Mouse (Mus musculus) hindbrain, postnatal 0 days (tissue): ENCODE measurements at regions not wholly inside any gene's neighbourhood (a gene's known extent, or its start where the extent isn't known, plus 50 kb on each side); places are given as distances from the start of the nearest gene placed in this dataset.
A peak's percentile ranks its signal among the peaks of the same experiment; 100 is the strongest.
"Not testable (repeated sequence)": the region's sequence is repeated elsewhere in the genome, so short reads cannot be mapped to it uniquely, and the experiment has no call there.

Experiments used
- ATAC-seq: fragments of 200-750 bp; cut with Nextera tagmentation; 2 replicates; pipeline ENCODE4 v1.8.0; 2017; ENCODE audit warnings: mild to moderate bottlenecking, moderate TSS enrichment, moderate library complexity
- DNase-seq: peaks from one replicate; pipeline ENCODE4 v3.0.0-alpha.2; 2015; ENCODE audit warnings: low spot score
- H3K27ac ChIP-seq: fragments of 300-500 bp; sonication (generic); 2 replicates; pipeline ENCODE4 v1.5.1; 2014; ENCODE audit warnings: mild to moderate bottlenecking
- H3K27me3 ChIP-seq: fragments of 300-500 bp; sonication (generic); 2 replicates; pipeline ENCODE4 v1.6.1; 2014; ENCODE audit warnings: low read length, mixed read lengths; ENCODE audit not compliant: insufficient read depth
- H3K36me3 ChIP-seq: fragments of 300-500 bp; sonication (generic); 2 replicates; pipeline ENCODE4 v1.6.1; 2014; ENCODE audit warnings: low read length, mixed read lengths; ENCODE audit not compliant: insufficient read depth
- H3K4me1 ChIP-seq: fragments of 300-500 bp; sonication (generic); 2 replicates; pipeline ENCODE4 v1.6.1; 2014; ENCODE audit warnings: antibody characterized with exemption, low read length, mixed read lengths; ENCODE audit not compliant: insufficient read depth
- H3K4me2 ChIP-seq: fragments of 300-500 bp; sonication (generic); 2 replicates; pipeline ENCODE4 v1.6.1; 2014; ENCODE audit warnings: low read depth, mild to moderate bottlenecking, low read length, moderate library complexity, mixed read lengths
- H3K4me3 ChIP-seq: fragments of 300-500 bp; sonication (generic); 2 replicates; pipeline ENCODE4 v1.5.1; 2014; ENCODE audit warnings: low read length
- H3K9ac ChIP-seq: fragments of 300-500 bp; sonication (generic); replicated peaks from 2 replicates; pipeline ENCODE4 v1.6.1; 2014; ENCODE audit warnings: mild to moderate bottlenecking, low read length, moderate library complexity, mixed read lengths
- H3K9me3 ChIP-seq: fragments of 300-500 bp; sonication (generic); 2 replicates; pipeline ENCODE4 v1.6.1; 2016; ENCODE audit warnings: low read length, mixed read lengths
- CTCF ChIP-seq: IDR thresholded peaks from 2 replicates; pipeline ENCODE4 v1.5.1; 2016; ENCODE audit warnings: antibody characterized with exemption, control low read depth, low read depth
- WGBS: fragments of 180-500 bp; shearing (Covaris S2); extraction: QIAGEN DNeasy Blood & Tissue Kit; methylation state at CpG from one replicate; pipeline ENCODE4 v1.1.7; 2014; 5-methylcytosine and 5-hydroxymethylcytosine counted together

DNA sequence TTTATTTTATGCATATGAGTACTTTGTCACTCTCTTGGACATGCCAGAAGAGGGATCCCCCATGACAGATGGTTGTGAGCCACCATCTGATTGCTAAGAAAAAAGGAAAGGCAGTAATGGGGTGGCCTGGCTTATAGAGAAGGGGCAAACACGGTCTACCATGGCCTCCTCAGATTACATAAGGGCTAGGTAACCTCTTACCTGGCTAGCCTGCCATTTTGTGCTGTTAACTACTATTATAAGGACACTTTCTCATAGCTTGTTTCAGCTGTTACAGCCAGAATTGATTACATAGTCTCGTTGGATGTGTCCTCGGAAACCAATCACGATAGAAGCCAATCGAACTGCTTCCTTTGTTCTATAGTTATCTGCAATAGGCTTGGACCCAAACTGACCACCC is 60.9 kb upstream of the Gm14496 start:
- DNase-seq (no peak), ATAC-seq (0 out of 2 replicates have a peak, but pooled peaks have one; percentile 58)
- Histone ChIP-seq H3K4me3 (no peak overlapping the region), H3K9me3 (no peaks in the 10 kb centered on the region), H3K27me3 (no peaks in the 10 kb centered on the region), H3K4me2 (no peak overlapping the region), H3K27ac (no peak overlapping the region), H3K4me1 (no peaks in the 10 kb centered on the region), H3K36me3 (no peaks in the 10 kb centered on the region), H3K9ac (no peak overlapping the region)
- no peak for TF ChIP-seq CTCF
- WGBS = 84% methylated on average over 5 of the region's 5 CpGs

- ATAC-seq, H3K9me3 ChIP-seq, H3K36me3 ChIP-seq, H3K4me2 ChIP-seq, DNase-seq, H3K27ac ChIP-seq, H3K27me3 ChIP-seq, H3K9ac ChIP-seq, H3K4me3 ChIP-seq, H3K4me1 ChIP-seq: not testable (repeated sequence)
- WGBS = 92% methylated on average over 4 of the region's 4 CpGs
Measured at GRCm38 (mm10) chr2:181930538-181930937, 60.4 kb upstream of the Gm14496 start.

DNA sequence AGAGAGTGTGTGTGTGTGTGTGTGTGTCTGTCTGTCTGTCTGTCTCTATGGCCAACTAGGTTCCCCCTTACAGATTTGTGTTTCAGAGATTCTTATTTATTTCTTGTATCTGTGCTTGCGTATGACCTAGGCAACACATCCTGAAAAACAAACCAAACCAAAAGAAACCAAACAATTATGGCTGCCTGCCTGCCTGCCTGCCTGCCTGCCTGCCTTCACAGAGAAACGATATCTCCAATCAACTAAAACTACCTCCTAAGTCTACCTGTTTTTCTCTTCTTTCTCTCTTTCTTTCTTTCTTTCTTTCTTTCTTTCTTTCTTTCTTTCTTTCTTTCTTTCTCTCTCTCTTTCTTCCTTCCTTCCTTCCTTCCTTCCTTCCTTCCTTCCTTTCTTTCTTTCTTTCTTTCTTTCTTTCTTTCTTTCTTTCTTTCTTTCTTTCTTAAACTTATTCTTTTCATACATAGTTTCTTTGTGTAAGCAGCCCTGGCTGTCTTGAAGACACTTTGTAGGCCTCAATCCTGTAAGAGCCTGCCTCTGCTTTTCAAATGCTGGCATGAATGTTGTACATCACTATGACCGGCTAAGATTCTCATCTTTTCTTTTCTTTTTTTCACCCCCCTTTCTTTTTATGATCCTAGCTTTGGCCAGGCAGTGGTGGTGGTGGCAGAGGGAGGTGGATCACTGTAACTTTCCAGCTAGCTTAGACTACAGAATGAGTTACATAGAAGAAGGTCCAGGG is 59.7 kb upstream of the Gm14496 start:
- not testable (repeated sequence) for H3K36me3 ChIP-seq, H3K4me2 ChIP-seq, H3K9ac ChIP-seq, H3K9me3 ChIP-seq, H3K4me1 ChIP-seq, H3K4me3 ChIP-seq, H3K27ac ChIP-seq, H3K27me3 ChIP-seq
- DNase-seq (peak; percentile 59), ATAC-seq (peak; percentile 51; the same call in 1 of the 2 replicates)
- 77% methylated on average over 3 of the region's 3 CpGs for WGBS

- no peak for ATAC-seq
- Histone ChIP-seq H3K4me1 (no peaks in the 10 kb centered on the region), H3K4me2 (no peak overlapping the region), H3K9me3 (no peaks in the 10 kb centered on the region), H3K27me3 (no peaks in the 10 kb centered on the region), H3K4me3 (no peak overlapping the region), H3K9ac (no peak overlapping the region), H3K27ac (no peak overlapping the region), H3K36me3 (no peaks in the 10 kb centered on the region)
- peak; percentile 8; the same call in 1 of the 2 replicates for TF ChIP-seq CTCF
- peak; percentile 20 for DNase-seq
- WGBS = 88% methylated on average over 2 of the region's 2 CpGs
Measured at GRCm38 (mm10) chr2:181931918-181932605, 58.9 kb upstream of the Gm14496 start.
